Mouse (Mus musculus): ENCODE results near the gene Angel2. TPM values are rescaled to one million over a fixed set of nuclear protein-coding genes. Genes with fewer than 3 reads are reported as not detected.

Gene Angel2
- polyA plus RNA-seq, 1 experiment from 2014 or later, result 41.8 TPM

GRCm38 (mm10) chr1:190974191-190974590 is 49.3 kb downstream of the Angel2 start:
- no peak for ATAC-seq
- Histone ChIP-seq H3K27me3 (replicated peaks; ENCODE audit: control insufficient read depth, insufficient read depth, low read length) (no peaks in the 10 kb centered on the region), H3K4me1 (ENCODE audit: control insufficient read depth, insufficient read depth, low read depth, low read length) (peaks cover 40% of the 10 kb centered on the region), H3K4me2 (ENCODE audit: low read length) (no peak overlapping the region), H3K9ac (ENCODE audit: low read depth, low read length) (no peak overlapping the region), H3K4me3 (ENCODE audit: low read length) (no peak overlapping the region), H3K36me3 (ENCODE audit: control insufficient read depth, insufficient read depth, low read length) (peaks cover 8% of the 10 kb centered on the region; the same call in 1 of the 2 replicates), H3K9me3 (ENCODE audit: control insufficient read depth, low read length) (no peaks in the 10 kb centered on the region), H3K27ac (ENCODE audit: low read depth, low read length) (no peak overlapping the region)
- WGBS, result 88% methylated on average over 8 of the region's 8 CpGs

DNA sequence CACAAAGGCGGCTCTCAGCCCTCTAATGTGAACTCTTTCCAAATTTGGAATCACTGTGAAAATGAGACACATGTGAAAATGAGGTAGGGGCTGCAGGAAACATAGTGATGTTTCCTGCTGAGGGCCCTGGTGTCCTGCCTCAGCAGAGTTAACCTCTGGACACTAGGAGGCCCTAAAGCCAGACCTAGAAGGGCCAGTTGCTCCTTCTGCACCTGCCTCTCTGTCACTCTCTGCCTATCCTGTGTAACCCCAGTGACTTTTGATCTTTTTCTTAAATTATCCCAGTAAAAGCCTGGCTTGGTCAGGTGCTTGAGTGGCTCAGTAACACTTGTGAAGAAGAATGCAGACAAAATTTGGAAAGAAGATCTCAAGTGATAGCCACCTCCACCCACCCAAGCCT is 49.9 kb downstream of the Angel2 start:
- H3K4me1 ChIP-seq (ENCODE audit: control insufficient read depth, insufficient read depth, low read depth, low read length), result peaks cover 40% of the 10 kb centered on the region
- H3K27me3 ChIP-seq (replicated peaks; ENCODE audit: control insufficient read depth, insufficient read depth, low read length), result no peaks in the 10 kb centered on the region
- H3K4me2 ChIP-seq (ENCODE audit: low read length), result no peak overlapping the region
- no peak for ATAC-seq
- no peak overlapping the region for H3K4me3 ChIP-seq (ENCODE audit: low read length)
- H3K9ac ChIP-seq (ENCODE audit: low read depth, low read length), result no peak overlapping the region
- WGBS, result 91% methylated on average over 1 of the region's 1 CpGs
- no peak overlapping the region for H3K27ac ChIP-seq (ENCODE audit: low read depth, low read length)
- H3K9me3 ChIP-seq (ENCODE audit: control insufficient read depth, low read length), result no peaks in the 10 kb centered on the region
- H3K36me3 ChIP-seq (ENCODE audit: control insufficient read depth, insufficient read depth, low read length), result peaks cover 4% of the 10 kb centered on the region; the same call in 1 of the 2 replicates

DNA sequence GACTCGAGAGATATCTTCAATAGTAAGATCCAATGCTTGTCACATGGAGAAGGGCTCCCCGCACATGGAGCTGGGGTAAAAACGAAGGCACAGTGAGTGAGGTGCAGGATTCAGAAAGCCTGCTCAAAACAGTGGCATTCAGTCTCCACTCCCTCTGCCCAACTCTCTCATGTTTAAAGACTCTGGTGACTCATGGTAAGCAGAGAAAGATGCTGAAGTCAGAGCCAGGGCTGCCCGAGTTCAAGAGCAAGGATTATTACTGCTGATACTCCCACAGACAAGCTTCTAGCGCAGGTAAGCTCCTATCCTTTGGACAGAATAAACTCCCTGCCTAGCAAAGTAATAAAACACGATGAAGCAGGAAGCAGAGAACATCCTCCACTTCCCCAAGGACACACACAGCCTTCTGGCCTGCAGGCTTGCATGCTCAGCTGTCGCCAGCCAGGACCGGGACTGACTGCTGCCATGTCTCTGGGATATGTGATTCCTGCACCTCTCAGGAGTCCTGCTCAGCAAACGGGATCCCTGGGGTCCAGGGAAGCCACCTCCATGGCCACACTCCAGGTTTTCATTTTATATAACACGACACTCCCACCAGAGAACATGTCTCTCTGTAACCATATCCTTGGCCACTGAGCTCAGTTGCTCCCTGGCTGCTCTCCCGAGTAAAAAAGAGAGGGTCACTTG is 52.1 kb downstream of the Angel2 start:
- Histone ChIP-seq H3K9ac (ENCODE audit: low read depth, low read length) (peak overlapping the region; percentile 87), H3K4me3 (ENCODE audit: low read length) (peak overlapping the region; percentile 70), H3K4me1 (ENCODE audit: control insufficient read depth, insufficient read depth, low read depth, low read length) (peaks cover 40% of the 10 kb centered on the region), H3K27ac (ENCODE audit: low read depth, low read length) (peak overlapping the region; percentile 97; the same call in 1 of the 2 replicates), H3K4me2 (ENCODE audit: low read length) (peak overlapping the region; percentile 88), H3K27me3 (replicated peaks; ENCODE audit: control insufficient read depth, insufficient read depth, low read length) (no peaks in the 10 kb centered on the region), H3K36me3 (ENCODE audit: control insufficient read depth, insufficient read depth, low read length) (no peaks in the 10 kb centered on the region), H3K9me3 (ENCODE audit: control insufficient read depth, low read length) (no peaks in the 10 kb centered on the region)
- 38% methylated on average over 11 of the region's 11 CpGs for WGBS
- ATAC-seq, result no peak

DNA sequence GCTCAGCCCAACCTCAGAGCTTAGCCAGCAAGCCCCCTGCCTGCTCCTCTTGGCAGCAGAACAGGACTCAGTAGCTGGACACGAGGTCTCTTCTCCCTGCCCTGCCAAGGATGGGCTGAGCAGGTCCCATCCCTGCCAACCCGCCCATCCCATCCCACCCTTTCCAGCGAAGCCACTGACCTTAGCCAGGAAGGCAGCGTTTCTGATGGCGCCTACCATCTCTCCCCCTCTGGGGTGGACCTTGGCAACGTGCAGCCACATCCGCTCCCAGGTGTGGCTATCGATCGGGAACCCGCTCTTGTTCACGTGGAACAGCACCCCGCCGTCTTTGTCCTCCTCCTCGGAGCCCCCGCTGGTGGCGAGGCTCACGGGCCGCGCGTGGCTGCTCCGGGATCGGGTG is 53.1 kb downstream of the Angel2 start:
- Histone ChIP-seq H3K4me1 (ENCODE audit: control insufficient read depth, insufficient read depth, low read depth, low read length) (peaks cover 34% of the 10 kb centered on the region), H3K4me3 (ENCODE audit: low read length) (peak overlapping the region; percentile 70), H3K36me3 (ENCODE audit: control insufficient read depth, insufficient read depth, low read length) (no peaks in the 10 kb centered on the region), H3K9ac (ENCODE audit: low read depth, low read length) (peak overlapping the region; percentile 87), H3K9me3 (ENCODE audit: control insufficient read depth, low read length) (no peaks in the 10 kb centered on the region), H3K27me3 (replicated peaks; ENCODE audit: control insufficient read depth, insufficient read depth, low read length) (no peaks in the 10 kb centered on the region), H3K27ac (ENCODE audit: low read depth, low read length) (peak overlapping the region; percentile 97), H3K4me2 (ENCODE audit: low read length) (peak overlapping the region; percentile 88)
- peak; percentile 66 for ATAC-seq
- WGBS, result under 1% methylated on average over 22 of the region's 22 CpGs

- H3K4me1 ChIP-seq (ENCODE audit: control insufficient read depth, insufficient read depth, low read depth, low read length), result peaks cover 33% of the 10 kb centered on the region
- peak overlapping the region; percentile 88 for H3K4me2 ChIP-seq (ENCODE audit: low read length)
- no peaks in the 10 kb centered on the region for H3K9me3 ChIP-seq (ENCODE audit: control insufficient read depth, low read length)
- no peaks in the 10 kb centered on the region for H3K36me3 ChIP-seq (ENCODE audit: control insufficient read depth, insufficient read depth, low read length)
- WGBS, result under 1% methylated on average over 42 of the region's 46 CpGs
- no peaks in the 10 kb centered on the region for H3K27me3 ChIP-seq (replicated peaks; ENCODE audit: control insufficient read depth, insufficient read depth, low read length)
- H3K4me3 ChIP-seq (ENCODE audit: low read length), result peak overlapping the region; percentile 70
- H3K27ac ChIP-seq (ENCODE audit: low read depth, low read length), result peak overlapping the region; percentile 97
- H3K9ac ChIP-seq (ENCODE audit: low read depth, low read length), result peak overlapping the region; percentile 87
- ATAC-seq, result peak; percentile 77
These were observed 53.7 kb downstream of the Angel2 start for GRCm38 (mm10) chr1:190978511-190979073.

GRCm38 (mm10) chr1:190979100-190979563 is 54.2 kb downstream of the Angel2 start, which contains the start of gene Vash2:
Gene Vash2, minus strand, starts transcription at chr1:190979296.
- peaks cover 33% of the 10 kb centered on the region for H3K4me1 ChIP-seq (ENCODE audit: control insufficient read depth, insufficient read depth, low read depth, low read length)
- no peaks in the 10 kb centered on the region for H3K36me3 ChIP-seq (ENCODE audit: control insufficient read depth, insufficient read depth, low read length)
- H3K9me3 ChIP-seq (ENCODE audit: control insufficient read depth, low read length), result no peaks in the 10 kb centered on the region
- H3K27ac ChIP-seq (ENCODE audit: low read depth, low read length), result peak within 1 kb of the TSS; percentile 97
- peak within 1 kb of the TSS; percentile 87 for H3K9ac ChIP-seq (ENCODE audit: low read depth, low read length)
- WGBS, result under 1% methylated on average over 37 of the region's 38 CpGs
- H3K27me3 ChIP-seq (replicated peaks; ENCODE audit: control insufficient read depth, insufficient read depth, low read length), result no peaks in the 10 kb centered on the region
- peak within 1 kb of the TSS; percentile 70 for H3K4me3 ChIP-seq (ENCODE audit: low read length)
- peak within 1 kb of the TSS; percentile 88 for H3K4me2 ChIP-seq (ENCODE audit: low read length)
- peak; percentile 97 for ATAC-seq

GRCm38 (mm10) chr1:190980470-190980869 is 55.6 kb downstream of the Angel2 start:
- no peak overlapping the region for H3K4me2 ChIP-seq (ENCODE audit: low read length)
- no peak for ATAC-seq
- no peak overlapping the region for H3K9ac ChIP-seq (ENCODE audit: low read depth, low read length)
- no peak overlapping the region for H3K4me3 ChIP-seq (ENCODE audit: low read length)
- no peak overlapping the region for H3K27ac ChIP-seq (ENCODE audit: low read depth, low read length)
- WGBS, result 94% methylated on average over 1 of the region's 1 CpGs
- peaks cover 21% of the 10 kb centered on the region for H3K4me1 ChIP-seq (ENCODE audit: control insufficient read depth, insufficient read depth, low read depth, low read length)
- H3K27me3 ChIP-seq (replicated peaks; ENCODE audit: control insufficient read depth, insufficient read depth, low read length), result no peaks in the 10 kb centered on the region
- H3K36me3 ChIP-seq (ENCODE audit: control insufficient read depth, insufficient read depth, low read length), result no peaks in the 10 kb centered on the region
- H3K9me3 ChIP-seq (ENCODE audit: control insufficient read depth, low read length), result no peaks in the 10 kb centered on the region

GRCm38 (mm10) chr1:190981412-190981811 is 56.5 kb downstream of the Angel2 start:
- WGBS, result 86% methylated on average over 4 of the region's 4 CpGs
- ATAC-seq, result no peak
- no peaks in the 10 kb centered on the region for H3K36me3 ChIP-seq (ENCODE audit: control insufficient read depth, insufficient read depth, low read length)
- H3K4me2 ChIP-seq (ENCODE audit: low read length), result no peak overlapping the region
- no peaks in the 10 kb centered on the region for H3K27me3 ChIP-seq (replicated peaks; ENCODE audit: control insufficient read depth, insufficient read depth, low read length)
- no peak overlapping the region for H3K4me3 ChIP-seq (ENCODE audit: low read length)
- no peaks in the 10 kb centered on the region for H3K9me3 ChIP-seq (ENCODE audit: control insufficient read depth, low read length)
- no peak overlapping the region for H3K27ac ChIP-seq (ENCODE audit: low read depth, low read length)
- peaks cover 13% of the 10 kb centered on the region for H3K4me1 ChIP-seq (ENCODE audit: control insufficient read depth, insufficient read depth, low read depth, low read length)
- no peak overlapping the region for H3K9ac ChIP-seq (ENCODE audit: low read depth, low read length)

DNA sequence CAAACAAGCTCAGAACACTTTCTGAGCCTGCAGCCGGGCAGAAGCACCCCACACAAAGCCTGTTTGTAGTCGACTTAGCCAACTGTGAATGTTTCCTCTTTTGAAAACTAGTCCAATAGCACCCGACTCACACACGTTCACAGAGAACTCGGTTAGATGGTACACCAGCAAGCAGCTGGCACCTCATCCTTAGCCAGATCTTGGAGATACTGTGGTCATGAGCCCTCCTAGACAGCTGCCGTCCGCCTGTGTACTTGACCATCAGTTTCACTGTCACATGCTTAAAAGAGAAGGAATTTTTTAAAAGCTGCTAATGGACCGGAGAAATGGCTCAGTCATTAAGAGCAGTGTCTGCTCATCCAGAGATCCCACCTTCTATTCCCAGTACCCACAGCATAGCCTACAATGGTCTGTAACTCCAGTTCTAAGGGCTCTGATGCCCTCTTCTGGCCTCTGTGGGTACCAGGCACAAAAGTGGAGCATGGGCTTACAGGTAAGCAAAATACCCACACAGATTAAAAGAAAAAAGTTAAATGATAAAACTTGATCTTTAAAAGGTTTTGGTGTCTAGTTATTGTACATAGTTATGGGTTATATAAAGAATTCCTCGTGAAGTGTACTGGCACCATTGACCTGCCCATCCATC is 64.6 kb downstream of the Angel2 start:
- H3K4me1 ChIP-seq (ENCODE audit: control insufficient read depth, insufficient read depth, low read depth, low read length), result no peaks in the 10 kb centered on the region
- WGBS, result 80% methylated on average over 9 of the region's 9 CpGs
- no peaks in the 10 kb centered on the region for H3K36me3 ChIP-seq (ENCODE audit: control insufficient read depth, insufficient read depth, low read length)
- ATAC-seq, result no peak
- no peak overlapping the region for H3K4me2 ChIP-seq (ENCODE audit: low read length)
- H3K27me3 ChIP-seq (replicated peaks; ENCODE audit: control insufficient read depth, insufficient read depth, low read length), result no peaks in the 10 kb centered on the region
- no peaks in the 10 kb centered on the region for H3K9me3 ChIP-seq (ENCODE audit: control insufficient read depth, low read length)
- no peak overlapping the region for H3K4me3 ChIP-seq (ENCODE audit: low read length)
- no peak overlapping the region for H3K9ac ChIP-seq (ENCODE audit: low read depth, low read length)
- no peak overlapping the region for H3K27ac ChIP-seq (ENCODE audit: low read depth, low read length)

All from hindbrain, embryonic 16.5 days (tissue).